Mouse (Mus musculus) liver, embryonic 14.5 days (tissue): ENCODE data around the gene Eva1c.

Experiments used
- CTCF ChIP-seq: IDR thresholded peaks from 2 replicates; pipeline ENCODE4 v1.5.1; 2016; ENCODE audit warnings: antibody characterized with exemption, low read depth, control low read depth
- EP300 ChIP-seq: IDR thresholded peaks from 2 replicates; pipeline ENCODE4 v1.6.1; 2016; ENCODE audit warnings: antibody characterized with exemption, low read depth

DNA sequence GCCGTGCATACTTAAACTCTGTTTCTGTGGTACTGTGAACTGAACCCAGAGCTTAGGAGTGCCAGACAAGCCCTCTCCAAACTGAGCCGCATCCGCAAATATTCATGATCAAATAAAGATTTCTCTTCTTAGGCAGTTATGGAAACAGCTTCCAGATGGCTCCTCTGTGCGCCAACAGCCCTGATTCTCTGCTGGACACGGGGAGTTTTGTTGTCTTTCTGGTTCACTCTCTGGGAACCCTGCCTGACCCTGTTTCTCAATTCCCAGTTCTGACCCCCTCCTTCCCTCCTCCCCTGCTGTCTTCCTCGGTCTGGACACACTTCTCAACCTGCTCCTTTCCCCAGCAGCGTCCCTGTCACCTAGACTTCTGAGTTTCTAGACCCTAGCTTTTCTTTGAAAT lies 3.5 kb upstream of the Eva1c start:
- TF ChIP-seq CTCF: no peak
- no peak for TF ChIP-seq EP300
